Mouse (Mus musculus): ENCODE measurements at regions not wholly inside any gene's neighbourhood (a gene's known extent, or its start where the extent isn't known, plus 50 kb on each side); places are given as distances from the start of the nearest gene placed in this dataset.
A peak's percentile ranks its signal among the peaks of the same experiment; 100 is the strongest.
"Not testable (repeated sequence)": the region's sequence is repeated elsewhere in the genome, so short reads cannot be mapped to it uniquely, and the experiment has no call there.

DNA sequence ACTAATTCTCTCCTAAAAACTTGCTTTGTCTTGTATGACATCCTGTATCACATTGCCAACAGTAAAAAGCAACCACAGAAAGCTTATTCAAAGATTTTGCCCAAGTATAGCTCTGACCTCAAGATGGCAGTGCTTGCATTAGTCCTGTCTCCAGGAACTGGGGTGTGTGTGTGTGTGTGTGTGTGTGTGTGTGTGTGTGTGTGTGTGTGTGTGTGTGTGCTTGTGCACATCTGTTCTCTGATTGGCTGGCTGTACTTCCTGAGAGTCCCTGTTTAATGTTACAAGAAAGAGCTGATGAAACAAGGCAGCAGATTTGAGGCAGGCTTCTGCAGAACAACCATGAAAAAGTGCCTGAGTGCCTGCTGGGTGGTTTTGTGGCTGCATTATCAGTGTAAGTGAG is 639.2 kb upstream of the Olfr1507 start:
- DNase-seq (ENCODE audit: low read depth, low spot score): not testable (repeated sequence)

DNA sequence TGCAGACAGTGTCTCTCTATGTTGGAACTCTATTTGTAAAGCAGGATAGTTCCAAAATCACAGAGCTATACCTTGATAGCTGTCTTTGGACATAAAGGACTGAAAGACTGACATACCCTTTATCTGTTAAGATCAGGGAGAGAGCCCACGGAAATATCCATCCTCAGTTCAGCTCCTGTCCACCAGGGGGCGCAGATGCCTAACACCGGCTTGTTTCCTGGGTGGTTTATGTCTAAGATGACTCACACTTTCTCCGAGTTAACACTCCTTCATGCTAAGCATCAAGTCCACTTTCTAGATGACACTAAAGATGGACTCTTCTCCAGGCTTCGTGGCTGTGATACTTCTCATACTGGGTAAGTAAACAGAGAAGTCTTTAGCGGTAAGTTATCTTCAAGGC is 636.8 kb upstream of the Olfr1507 start:
- DNase-seq (ENCODE audit: low read depth, low spot score): peak; percentile 16

DNA sequence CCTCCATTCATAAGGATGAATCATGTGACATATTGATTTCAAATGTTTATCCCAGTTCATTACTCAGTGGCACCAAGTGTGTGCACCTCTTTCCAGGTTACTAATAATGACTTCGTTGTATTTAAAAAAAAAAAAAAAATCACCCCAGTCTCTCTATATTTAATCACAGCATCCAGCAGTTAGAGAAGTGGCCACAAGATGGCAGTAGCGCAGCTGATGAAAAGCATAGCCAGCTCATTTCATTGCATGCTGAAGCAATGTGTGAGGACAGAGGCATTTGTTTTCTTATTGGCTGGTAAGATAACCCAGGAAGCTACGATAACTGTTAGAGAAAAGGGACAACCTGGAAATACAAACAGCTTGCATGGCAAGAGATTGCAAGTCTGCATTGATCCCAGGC is 626.2 kb upstream of the Olfr1507 start:
- DNase-seq (ENCODE audit: low read depth, low spot score): not testable (repeated sequence)

DNA sequence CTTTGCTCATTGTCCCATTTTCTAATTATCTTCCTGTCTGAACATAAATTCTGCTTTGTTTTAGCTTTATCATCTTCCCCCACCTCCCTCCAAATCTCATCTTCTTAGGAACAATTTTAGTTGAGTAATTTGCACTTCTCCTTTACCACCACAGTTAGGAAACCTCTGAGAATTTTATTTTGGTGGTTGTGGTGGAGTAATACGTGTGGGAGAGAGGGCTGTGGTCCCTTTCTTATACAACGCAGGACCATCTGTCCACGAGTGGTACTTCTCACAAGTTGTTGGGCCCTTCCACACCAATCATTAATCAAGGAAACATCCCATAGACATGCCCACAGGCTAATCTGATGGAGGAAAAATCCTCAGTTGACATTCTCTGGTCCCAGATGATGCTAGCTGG is 614.2 kb upstream of the Olfr1507 start:
- not testable (repeated sequence) for DNase-seq (ENCODE audit: low read depth, low spot score)

DNA sequence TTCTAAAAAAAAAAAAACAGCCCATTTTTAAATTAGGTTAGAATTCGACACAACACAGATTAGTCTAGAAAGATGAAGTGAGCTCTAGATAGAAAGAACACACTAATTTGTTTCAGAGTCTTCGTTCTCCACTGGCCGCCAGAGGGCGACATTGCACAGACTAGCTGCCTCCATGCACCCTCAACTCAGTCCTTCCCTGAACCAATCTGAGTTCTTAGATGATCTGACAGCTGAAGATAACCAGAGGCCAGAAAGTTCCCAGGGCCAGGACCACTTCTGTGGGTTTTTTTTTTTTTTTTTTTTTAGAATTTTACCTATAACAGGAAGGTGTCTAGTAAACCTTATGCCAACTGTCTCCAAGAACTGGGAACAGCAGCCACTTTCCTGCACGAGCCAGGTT is 605.8 kb upstream of the Olfr1507 start:
- not testable (repeated sequence) for DNase-seq (ENCODE audit: low read depth, low spot score)

DNA sequence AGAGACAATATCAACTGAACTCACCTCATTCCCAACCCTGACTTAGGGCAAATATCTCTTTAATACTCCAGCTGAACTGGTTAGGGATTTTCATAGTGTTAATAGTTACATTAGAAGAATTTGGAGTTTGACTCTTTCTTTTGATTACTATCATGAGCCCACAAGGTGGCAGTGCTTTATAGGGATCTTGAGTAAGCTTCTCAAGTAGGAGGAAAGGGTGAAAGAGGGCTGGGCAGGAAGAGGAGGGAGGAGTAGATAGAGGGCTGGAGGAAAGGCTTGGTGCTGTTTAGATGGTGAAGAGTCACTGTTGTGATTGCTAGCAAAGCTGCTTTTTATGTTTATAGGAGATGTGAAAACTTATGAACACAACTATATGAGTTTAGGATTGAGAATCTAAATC is 595.4 kb upstream of the Olfr1507 start:
- not testable (repeated sequence) for DNase-seq (ENCODE audit: low read depth, low spot score)

DNA sequence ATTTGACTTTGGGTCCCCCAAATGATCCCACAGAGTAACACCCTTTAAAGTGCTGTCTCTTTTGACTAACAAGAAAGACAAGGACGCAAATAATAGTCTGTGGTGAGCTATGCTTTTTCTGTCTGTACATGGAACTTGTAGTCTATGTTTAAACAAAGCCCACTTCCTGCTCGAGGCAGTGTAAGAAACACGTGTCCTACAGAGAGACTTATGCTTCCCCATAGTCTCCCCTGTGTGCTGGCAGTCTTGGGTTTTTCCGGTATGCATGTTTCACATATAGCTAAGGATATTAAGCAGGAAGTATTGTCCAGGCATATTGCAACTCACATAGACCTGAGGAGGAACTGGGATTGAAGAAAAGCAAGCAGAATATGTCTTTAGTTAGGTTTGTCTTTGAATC is 586.3 kb upstream of the Olfr1507 start:
- not testable (repeated sequence) for DNase-seq (ENCODE audit: low read depth, low spot score)

DNA sequence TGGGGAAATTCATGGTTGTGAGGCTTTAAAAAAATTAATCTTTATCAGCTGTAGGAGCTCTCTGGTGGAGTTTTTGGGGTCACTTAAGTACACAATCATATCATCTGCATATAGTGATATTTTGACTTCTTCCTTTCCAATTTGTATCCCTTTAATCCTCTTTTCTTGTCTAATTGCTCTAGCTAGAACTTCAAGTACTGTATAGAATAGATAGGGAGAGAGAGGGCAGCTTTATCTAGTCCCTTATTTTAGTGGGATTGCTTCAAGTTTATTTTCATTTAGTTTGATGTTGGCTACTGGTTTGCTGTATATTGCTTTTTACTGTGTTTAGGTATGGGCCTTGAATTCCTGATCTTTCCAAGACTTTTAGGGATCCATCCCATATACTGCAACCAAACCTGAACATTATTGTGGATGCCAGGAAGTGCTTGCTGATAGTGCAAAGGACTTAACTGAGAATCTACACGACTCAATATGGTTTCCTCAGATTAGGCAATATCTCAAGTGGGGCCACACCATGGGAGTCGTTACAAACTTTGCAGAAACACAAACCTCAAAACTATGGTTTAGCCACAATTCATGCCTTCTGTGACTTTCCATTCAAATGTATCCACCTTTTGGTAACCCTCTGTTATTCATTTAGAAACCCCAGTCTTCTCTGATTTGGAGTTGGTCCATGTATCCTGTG is 585.6 kb upstream of the Olfr1507 start:
- DNase-seq (ENCODE audit: low read depth, low spot score): not testable (repeated sequence)

DNA sequence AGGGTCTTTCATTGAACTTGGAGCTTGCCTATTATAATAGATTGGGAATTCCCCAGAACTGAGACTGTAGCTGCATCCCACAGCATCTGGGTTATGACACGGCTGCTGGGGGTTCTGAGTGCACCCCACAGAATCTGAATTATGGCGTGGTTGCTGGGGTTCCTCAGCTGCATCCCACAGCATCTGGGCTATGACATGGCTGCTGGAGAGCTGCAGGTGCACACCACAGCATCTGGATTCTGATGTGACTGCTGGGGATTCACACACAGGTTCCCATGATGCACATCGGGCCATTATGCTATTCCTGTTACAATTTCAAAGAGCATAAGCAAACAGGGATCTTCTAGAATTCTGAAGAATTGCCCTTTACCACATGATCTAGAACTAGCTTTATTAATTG is 585.0 kb upstream of the Olfr1507 start:
- not testable (repeated sequence) for DNase-seq (ENCODE audit: low read depth, low spot score)

DNA sequence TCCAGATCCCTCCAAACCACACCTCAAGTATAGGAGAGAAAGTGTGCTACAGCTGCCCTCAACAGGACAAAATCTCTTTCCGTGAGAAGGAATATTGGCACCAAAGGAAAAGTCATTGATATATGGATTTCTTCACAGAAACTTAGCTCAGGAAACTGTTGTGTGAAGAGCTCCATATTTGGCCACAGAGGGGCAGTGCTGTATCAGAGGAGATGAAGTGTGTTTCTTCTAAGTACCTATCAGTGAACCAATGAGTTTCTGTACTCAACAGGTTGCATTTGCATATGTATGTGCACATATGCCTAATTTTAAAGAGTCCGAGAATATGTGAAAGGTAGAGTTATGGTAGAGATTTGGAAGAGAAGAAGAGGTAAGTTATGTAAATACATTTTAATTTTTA is 580.4 kb upstream of the Olfr1507 start:
- DNase-seq (ENCODE audit: low read depth, low spot score): not testable (repeated sequence)

DNA sequence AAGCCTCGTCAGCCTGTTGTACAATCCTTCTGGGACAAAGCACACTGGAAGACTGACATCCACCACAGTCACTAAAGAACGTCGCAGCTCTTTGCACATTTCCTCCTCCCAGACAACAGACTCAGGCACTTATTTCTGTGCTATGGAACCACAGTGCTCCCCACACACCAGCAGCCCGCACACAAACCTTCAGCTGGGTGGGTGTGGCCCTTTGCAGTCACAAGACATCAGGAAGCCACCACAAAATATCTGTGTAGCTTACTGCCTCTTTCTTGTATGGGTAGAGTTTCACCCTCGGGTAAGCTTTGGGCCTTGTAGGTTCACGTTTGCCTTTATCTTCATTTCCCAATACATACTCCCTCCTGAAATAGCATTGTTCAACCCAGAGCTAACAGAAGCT is 577.6 kb upstream of the Olfr1507 start:
- DNase-seq (ENCODE audit: low read depth, low spot score): not testable (repeated sequence)

DNA sequence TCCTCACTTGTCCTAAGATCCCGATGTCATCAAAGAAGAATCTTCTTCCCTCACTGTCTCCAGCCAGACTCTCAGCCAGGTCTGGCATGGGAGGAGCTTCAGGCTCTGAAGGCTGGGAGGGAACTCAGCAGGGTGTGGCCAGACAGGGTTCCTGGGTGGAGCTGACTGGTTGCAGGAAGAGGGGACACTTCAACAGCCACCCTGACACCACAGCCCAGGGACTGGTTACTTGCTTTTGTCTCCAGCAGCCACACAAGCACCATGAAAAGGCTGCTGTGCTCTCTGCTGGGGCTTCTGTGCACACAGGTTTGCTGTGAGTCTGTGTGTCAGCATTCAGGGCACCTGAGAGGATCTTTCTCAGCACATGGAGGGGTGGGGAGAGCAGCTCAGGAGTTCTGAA is 577.0 kb upstream of the Olfr1507 start:
- not testable (repeated sequence) for DNase-seq (ENCODE audit: low read depth, low spot score)

DNA sequence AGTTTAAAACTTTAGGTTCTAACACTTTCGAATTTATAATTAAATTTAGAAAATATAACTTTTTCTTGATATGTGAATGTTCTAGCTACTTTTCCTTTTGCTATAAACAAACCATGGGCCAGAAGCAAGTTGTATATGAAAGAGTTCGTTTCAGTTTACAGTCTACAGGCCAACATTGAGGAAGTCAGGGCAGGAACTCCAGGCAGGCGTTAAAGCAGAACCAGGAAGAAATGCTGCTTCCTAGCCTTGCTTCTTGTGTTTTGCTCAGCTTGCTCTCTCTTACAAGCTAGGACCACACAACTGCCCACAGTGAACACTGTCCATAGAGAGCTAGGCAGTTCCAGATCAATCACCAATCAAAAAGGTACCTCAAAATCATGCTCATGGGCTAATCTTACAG is 558.9 kb upstream of the Olfr1507 start:
- not testable (repeated sequence) for DNase-seq (ENCODE audit: low read depth, low spot score)

DNA sequence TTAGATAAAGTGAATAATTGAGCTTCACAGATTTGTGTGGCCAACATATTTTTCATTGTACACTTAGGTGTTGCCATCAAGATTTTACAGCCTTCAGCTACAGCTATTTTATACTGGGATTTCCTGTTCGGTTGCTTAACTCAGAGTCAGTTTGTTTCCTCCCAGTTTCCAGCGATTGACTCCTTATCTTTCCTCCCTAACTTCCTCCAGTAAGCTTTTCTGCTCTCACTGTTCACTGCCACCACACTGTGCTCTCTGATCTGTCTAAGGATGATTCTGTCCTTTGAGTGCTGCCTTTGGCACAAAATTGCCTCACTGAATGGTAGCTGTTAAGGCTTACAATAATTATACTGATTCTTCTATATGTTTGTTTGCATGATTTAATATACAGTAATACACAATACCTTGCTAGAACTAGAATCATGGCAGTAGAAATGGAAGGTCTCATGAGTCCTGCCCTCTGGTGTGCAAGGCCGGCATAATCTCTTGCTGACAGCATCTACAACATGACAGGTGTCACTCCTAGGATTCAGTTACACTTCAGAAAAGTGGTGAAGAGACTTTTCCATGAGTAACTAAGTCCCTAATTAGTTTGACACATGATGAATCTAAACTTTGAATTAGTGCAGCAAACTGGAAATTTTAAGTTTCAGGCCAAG is 558.0 kb upstream of the Olfr1507 start:
- not testable (repeated sequence) for DNase-seq (ENCODE audit: low read depth, low spot score)

DNA sequence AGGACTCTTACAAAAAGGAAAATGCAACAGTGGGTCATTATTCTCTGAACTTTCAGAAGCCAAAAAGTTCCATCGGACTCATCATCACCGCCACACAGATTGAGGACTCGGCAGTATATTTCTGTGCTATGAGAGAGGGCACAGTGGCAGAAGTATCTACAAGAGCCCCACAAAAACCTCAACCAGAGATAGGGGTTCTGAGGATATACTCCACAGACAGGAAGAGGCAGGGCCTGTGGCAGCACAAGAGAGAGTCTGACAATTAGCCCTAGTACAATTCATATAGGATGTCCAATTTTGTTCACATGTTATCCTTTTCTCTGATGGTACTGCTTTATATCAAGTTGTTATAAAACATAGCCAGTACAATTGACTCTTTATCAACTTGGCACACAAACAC is 552.1 kb upstream of the Olfr1507 start:
- DNase-seq (ENCODE audit: low read depth, low spot score): not testable (repeated sequence)

DNA sequence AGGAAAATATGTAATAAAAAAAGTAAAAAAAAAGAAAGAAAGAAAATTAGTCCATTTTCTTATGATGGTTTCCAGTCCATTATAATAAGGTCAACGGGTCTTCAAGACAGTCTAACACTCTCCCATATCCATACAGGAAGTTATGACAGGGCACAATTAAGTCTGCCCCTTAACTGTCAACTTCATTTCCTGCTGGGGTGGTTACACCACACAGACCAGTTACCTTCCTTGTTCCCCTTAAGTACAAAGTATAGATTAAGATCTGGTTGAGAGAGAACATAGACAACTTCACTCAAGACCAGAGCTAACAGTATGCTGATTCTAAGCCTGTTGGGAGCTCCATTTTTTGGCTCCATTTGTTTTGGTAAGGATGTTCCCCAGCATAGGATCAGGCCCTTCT is 551.4 kb upstream of the Olfr1507 start:
- not testable (repeated sequence) for DNase-seq (ENCODE audit: low read depth, low spot score)

DNA sequence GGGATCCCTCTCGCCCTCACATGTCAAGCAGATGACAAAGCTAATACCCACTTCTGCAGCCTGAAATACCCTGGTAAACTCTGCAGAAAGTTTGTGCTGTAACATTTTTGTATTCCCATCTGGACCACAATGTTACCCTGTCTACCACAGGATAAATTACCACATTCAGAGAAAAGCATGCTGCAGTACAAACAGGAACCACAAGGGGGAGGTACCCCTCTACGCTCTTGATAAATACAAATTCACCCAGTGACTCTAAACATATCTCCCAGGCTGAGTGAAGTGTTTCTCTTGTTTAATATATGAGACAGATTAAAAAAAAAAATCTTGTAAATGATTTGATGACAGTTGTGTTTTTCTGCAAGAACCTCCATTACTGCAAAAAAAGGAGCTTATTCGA is 549.8 kb upstream of the Olfr1507 start:
- not testable (repeated sequence) for DNase-seq (ENCODE audit: low read depth, low spot score)

DNA sequence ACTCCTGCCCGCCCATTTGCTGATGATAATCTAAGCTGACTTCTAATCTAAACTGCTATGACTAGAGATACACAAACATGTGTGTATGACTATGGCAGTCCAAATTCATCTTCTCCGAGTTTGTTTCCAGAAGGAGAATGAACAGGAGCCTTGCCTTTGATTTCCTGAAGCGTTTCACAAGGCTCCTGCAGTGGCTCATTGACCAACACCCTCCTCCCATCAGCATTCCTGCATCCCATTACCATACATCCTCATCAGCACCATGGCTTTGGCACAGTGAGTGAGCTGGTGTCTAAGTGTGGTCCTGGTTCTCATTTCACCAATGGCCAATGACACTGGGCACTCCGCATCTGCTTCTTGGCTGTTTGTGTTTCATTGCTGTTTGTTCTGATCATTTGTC is 548.6 kb upstream of the Olfr1507 start:
- DNase-seq (ENCODE audit: low read depth, low spot score): not testable (repeated sequence)

DNA sequence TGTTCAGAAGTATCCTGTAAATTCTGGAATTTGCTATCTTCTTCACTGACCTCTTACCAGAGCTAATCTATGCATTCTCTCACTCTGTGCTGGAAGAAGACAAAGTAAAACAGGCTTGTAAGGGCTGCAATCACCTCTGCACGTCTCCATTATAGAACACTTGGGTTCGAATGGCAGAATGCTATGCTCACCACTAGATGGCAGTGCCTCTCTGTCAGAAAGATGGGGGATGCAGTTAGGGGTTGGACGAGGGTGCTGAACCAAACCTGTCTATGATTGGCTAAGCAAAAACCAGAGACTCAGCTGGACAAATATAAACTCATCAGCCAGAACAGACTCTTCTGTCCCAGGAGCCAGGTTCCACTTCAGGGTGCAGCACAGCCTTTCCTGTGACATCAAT is 546.5 kb upstream of the Olfr1507 start:
- DNase-seq (ENCODE audit: low read depth, low spot score): not testable (repeated sequence)

DNA sequence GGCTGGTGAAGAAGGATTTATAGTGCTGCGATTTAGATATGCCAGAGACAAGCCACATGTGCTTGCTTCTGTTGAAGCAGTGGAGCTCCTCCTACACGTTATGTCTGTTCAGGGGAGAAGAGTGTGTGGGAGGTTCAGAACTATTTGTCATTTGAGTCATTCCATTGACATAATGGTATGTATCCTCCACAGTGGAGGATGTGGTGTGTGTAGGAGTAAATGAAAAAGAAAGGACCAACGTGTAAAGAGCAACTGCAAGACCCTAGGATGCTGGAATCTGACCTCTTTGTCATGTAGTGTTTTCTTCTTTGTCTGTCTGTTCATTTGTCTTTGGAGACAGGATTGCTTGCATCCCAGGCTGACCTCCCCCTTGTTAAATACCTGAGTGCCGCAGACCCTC is 543.9 kb upstream of the Olfr1507 start:
- DNase-seq (ENCODE audit: low read depth, low spot score): not testable (repeated sequence)

DNA sequence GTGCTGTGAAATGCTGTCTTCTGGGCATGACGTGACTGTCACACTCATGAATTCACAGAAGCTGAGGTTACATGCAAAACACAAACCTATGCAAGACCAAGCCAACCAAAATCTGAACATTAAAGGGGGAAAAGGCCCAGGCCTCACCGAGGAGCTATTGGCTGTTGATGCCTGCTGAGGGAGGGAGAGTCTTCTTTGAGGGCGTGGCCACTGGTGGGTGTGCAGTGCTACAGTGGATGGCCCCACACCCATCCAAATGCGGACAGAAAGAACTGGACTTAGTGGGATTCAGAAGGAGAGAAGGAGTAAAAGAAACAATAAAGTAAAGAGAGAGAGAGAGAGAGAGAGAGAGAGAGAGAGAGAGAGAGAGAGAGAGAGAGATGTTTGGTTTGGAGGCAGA is 539.4 kb upstream of the Olfr1507 start:
- DNase-seq (ENCODE audit: low read depth, low spot score): not testable (repeated sequence)

DNA sequence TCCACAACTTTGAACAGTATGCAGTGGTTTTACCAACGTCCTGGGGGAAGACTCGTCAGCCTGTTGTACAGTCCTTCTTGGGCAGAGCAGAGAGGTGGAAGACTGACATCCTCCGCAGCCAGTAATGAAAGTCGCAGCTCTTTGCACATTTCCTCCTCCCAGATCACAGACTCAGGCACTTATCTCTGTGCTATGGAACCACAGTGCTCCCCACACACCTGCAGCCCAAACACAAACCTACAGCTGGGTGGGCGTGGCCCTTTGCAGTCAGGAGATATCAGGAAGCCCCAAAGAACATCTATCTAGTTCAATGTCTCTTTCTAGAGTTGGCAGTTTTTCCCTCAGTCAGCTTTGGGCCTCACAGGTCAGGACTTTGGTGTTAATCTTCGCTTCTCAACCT is 537.7 kb upstream of the Olfr1507 start:
- not testable (repeated sequence) for DNase-seq (ENCODE audit: low read depth, low spot score)

DNA sequence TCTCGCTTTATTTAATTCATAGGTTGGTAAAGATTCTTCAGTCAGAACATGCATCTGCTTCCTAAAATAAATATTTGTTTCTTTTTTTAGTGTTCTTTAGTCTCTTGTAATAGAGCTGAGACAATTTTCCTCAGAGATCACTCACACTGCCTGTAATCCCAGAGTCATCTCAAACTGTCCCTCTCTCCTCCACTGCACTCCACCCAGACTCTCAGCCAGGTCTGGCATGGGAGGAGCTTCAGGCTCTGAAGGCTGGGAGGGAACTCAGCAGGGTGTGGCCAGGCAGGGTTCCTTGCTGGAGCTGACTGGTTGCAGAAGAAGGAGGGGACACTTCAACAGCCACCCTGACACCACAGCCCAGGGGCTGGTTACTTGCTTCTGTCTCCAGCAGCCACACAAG is 536.9 kb upstream of the Olfr1507 start:
- not testable (repeated sequence) for DNase-seq (ENCODE audit: low read depth, low spot score)
